Mouse (Mus musculus) thymus, postnatal 0 days (tissue): Measurements from ENCODE around the gene Zfp386. TPM values are rescaled to one million over a fixed set of nuclear protein-coding genes. Genes with fewer than 3 reads are reported as not detected.

Source experiments
- DNase-seq: peaks from one replicate; pipeline ENCODE4 v3.0.0-alpha.2; 2015; ENCODE audit warnings: low spot score
- polyA plus RNA-seq: library from polyadenylated mRNA; unstranded; fragments of >200 nt; fragmentation: Nextera tagmentation; extraction: Ambion mirVana; gene quantifications from 2 replicates; pipeline ENCODE4 v1.2.1, GENCODE M21; 2015

Gene Zfp386
- polyA plus RNA-seq, 1 experiment from 2014 or later = 46.2 TPM

DNA sequence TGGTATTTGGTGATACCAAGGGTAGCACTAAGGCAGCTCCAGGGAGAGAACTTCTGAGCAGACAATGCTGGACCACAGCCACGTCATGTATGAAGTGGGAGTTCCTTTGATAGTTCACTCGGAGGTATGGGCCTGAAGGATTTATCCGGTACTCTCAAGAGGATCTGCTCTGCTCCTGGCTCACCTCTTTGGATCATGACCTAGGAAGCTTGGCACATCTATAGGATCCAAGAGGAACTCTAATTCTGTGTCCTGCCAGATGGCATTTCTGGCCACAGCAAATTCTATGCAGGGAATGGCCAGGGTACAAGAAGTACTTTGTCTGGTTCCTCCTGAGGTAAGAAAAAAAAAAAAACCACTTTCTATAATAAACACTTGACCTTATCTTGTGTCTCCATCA lies 42.3 kb downstream of the Zfp386 start:
- DNase-seq = no peak

DNA sequence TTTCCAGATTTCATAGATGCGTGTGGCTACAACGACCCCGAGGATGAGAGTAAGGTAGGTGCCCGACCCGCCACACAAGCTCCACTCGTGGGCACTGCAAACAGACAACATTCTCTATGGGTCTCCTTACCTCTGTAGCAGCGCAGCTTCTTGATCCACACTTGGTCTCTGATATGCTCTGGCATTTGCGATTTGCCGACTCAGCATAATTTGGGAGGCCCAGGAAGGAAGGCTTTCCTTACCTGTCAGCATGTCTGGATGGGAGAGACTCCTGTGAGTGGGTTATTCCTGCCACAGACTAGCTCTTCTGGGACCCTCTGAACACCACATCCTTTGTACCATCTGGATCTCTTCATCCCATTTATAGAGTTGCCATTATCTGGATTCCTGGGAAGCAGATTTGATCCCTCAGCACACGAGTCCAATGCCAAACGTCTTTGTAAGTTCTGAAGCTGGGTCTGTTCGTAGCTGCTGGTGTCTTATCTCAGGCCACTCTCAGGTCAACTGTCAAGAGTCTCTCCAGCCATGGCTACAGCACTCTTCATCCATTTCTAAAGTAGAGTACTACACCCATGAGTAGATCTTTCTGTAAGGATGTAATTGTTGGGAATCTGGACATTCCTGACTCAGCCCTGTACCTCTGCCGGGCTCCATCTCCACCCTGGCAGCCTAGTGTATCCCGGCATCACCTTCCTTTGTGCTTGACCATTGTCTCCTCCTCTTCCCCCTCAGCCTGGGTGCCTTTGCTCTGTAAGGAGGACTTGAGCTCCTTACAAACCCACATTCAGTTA lies 47.4 kb downstream of the Zfp386 start:
- DNase-seq = no peak

DNA sequence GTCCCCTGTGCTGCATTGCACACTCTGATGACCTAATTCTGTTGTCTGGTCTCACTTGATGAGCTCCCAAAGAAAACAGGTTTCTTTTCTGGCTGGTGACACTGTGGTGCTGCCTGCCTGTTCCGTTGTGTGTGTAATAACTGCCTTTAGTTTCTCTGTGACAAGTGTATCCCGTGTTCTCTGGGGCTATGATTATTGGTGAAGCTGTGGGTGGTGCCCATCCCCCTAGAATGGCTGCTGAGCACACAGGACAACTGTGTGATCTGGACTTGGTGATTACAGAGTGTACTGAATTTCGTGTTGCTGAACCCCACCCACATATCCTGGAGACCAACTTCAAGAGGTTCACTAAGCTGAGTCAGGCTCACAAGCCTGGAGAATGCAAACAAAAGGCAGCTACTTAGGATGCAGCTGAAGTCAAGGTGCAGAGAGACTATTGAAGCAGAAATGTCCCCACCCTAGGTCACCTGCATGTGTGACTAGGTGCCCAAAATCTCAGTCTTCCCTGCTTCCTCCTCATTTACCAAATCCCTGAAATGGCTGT lies 48.9 kb downstream of the Zfp386 start:
- no peak for DNase-seq

DNA sequence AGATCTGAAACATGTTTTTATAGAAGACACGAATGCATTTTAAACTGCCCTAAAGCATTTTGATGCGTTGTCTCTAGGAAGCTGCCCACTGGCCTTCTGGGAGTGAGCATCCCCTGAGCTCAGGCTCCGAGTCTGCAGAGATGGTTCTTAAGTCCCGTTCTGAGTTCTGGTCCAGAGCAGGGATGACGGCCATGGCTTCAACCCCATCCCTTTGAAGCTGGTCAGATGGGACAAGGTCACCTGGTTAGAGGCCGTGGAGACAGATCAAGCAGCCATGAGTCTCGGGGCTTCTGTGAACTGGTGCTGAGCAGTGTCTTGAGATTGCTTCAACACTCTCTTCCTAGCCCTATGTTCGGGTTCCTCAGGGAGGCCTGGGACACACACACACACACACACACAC lies 49.6 kb downstream of the Zfp386 start:
- DNase-seq = no peak

DNA sequence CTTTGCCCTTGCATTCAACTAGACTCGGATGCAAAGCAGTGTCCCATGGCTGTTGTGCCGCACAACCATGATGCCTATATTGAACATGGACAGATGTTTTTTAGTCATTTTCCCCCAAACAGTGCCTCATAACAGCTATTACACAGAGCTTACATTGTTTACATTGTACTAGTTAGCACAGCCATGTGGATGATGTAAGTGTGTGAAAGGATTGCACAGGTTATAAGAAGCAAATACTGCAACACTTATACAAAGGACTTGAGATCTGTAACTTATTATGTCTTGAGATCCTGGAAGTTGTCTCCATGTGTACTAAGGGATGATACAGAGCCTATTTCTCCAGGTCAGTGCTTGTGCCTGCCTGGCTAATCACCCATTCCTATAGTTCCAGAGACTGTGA lies 54.4 kb downstream of the Zfp386 start:
- DNase-seq = no peak

DNA sequence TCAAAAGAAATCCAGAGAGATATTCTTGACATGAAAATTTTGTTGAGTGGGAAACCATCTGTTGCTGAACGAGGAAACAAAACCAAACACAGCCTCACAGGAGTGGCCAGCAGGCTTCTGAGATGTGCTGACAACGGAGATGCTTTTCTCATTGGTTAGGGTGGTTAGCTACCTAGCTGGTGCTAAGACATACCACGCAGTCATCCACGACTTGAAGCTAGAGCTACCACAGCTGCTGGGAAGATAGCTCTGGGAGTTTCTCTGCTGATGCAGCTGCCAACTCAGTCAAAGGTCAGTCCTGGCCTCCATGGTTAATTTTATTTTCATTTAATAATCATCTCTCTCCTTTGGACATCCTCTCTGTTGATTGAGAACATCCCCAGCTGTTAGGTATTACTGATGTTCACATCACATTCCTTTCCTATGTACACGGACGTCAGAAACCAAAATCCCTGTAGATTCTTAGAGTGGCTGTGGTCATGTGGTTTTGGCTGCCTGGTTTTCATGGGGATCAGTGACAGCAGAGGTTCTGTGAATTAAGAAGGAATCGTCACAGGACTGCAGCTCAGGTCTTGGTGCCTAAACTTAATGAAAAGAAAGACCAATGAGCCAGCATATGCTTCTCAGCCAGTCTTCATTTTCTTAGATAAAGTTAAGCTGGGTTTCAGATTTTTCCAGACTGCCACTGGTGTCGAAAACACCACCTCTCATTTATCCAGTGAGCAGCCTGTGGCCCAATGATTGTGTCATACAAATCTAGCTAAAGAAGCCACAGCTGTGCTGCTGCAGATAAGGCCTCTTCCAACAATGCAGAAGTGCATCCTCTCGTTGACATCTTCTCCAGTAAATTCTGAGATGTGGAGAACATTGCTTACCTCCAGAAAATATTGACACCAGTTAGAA lies 62.2 kb downstream of the Zfp386 start:
- DNase-seq = no peak

DNA sequence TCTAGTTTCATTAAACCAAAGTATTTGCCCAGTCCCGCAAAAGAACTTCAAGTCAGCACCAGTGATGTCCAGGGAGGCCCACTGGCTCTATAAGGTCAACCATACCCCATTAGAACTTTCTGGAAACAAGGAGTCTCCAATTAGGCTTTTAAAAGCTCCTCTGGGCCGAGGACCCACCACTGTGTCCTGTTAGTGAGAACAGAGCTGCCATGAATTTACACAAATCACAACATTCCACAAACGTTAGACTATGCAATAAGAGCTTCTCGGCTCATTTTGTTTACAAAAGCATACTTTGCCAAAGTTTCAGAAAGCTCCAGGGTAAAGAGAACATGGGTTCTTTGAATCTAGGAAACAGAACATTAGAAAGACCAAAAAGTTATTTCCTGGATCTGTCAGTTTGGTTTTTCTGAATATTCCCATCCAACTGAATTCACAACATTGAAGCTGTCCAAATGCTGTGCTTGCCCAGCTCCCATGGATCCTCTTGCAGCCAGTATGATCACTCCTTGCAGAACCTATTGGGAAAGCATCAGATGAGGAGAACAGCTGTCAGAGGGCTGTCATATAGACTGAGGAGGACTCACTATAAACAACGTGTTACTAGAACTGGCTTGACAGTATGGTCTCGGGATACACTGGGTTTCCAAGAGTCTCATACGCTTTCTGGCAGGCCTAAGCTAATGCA lies 63.6 kb downstream of the Zfp386 start:
- no peak for DNase-seq

Other genes with a start within 250 kb of the Zfp386 start
- gene Vipr2, start 30.0 kb downstream of the Zfp386 start, polyA plus RNA-seq = 0.14 and 0.55 TPM in 2 replicates
- 6.7 and 9.5 TPM in 2 replicates for gene Wdr60, start 215.3 kb downstream of the Zfp386 start, polyA plus RNA-seq
- not detected in 2 replicates for gene Gm11027, start 227.7 kb downstream of the Zfp386 start, polyA plus RNA-seq
- gene Esyt2, start 233.5 kb downstream of the Zfp386 start, polyA plus RNA-seq = 19.5 and 23.6 TPM in 2 replicates